Mouse (Mus musculus): Measurements from ENCODE around the gene Agrp. TPM values are rescaled to one million over a fixed set of nuclear protein-coding genes. Genes with fewer than 3 reads are reported as not detected.
A peak's percentile ranks its signal among the peaks of the same experiment; 100 is the strongest.

Agrp gene
- total RNA-seq, 2 experiments from 2014 or later = not detected

GRCm38 (mm10) chr8:105522890-105523289 is 114.3 kb downstream of the Agrp start:
- ATAC-seq (replicated peaks; ENCODE audit: poor library complexity, severe bottlenecking) = no peak

GRCm38 (mm10) chr8:105521995-105522769 is 115.0 kb downstream of the Agrp start:
- ATAC-seq (replicated peaks; ENCODE audit: poor library complexity, severe bottlenecking) = no peak

GRCm38 (mm10) chr8:105521061-105521460 is 116.1 kb downstream of the Agrp start:
- ATAC-seq (replicated peaks; ENCODE audit: poor library complexity, severe bottlenecking) = no peak

GRCm38 (mm10) chr8:105520521-105520920 is 116.7 kb downstream of the Agrp start:
- no peak for ATAC-seq (replicated peaks; ENCODE audit: poor library complexity, severe bottlenecking)

GRCm38 (mm10) chr8:105519591-105519990 is 117.6 kb downstream of the Agrp start:
- no peak for ATAC-seq (replicated peaks; ENCODE audit: poor library complexity, severe bottlenecking)

- ATAC-seq (replicated peaks; ENCODE audit: poor library complexity, severe bottlenecking) = peak; percentile 40
Measured at GRCm38 (mm10) chr8:105518436-105519313, 118.5 kb downstream of the Agrp start, which contains the start of gene Hsd11b2. TSS of gene Hsd11b2 (plus strand) at chr8:105518755.

GRCm38 (mm10) chr8:105517346-105517745 is 119.8 kb downstream of the Agrp start:
- no peak for ATAC-seq (replicated peaks; ENCODE audit: poor library complexity, severe bottlenecking)

Other genes with a start within 250 kb of the Agrp start
- not detected in 2 replicates for gene Kctd19, start 223.9 kb downstream of the Agrp start, total RNA-seq (2014; fragmentation: Nextera tagmentation)
- not detected in 2 replicates for gene Kctd19, start 223.9 kb downstream of the Agrp start, total RNA-seq (2017)
- 0.36 TPM in 1 of 2 replicates, not detected in the other for gene Lrrc36, start 223.8 kb downstream of the Agrp start, total RNA-seq (2014; fragmentation: Nextera tagmentation)
- gene Lrrc36, start 223.8 kb downstream of the Agrp start, total RNA-seq (2017) = not detected in 2 replicates
- not detected in 2 replicates for gene Tppp3, start 165.9 kb downstream of the Agrp start, total RNA-seq (2014; fragmentation: Nextera tagmentation)
- not detected in 2 replicates for gene Tppp3, start 165.9 kb downstream of the Agrp start, total RNA-seq (2017)
- 1.8 and 10.4 TPM in 2 replicates for gene Zdhhc1, start 140.5 kb downstream of the Agrp start, total RNA-seq (2014; fragmentation: Nextera tagmentation)
- 3.6 and 4.6 TPM in 2 replicates for gene Zdhhc1, start 140.5 kb downstream of the Agrp start, total RNA-seq (2017)
- not detected in 2 replicates for gene Hsd11b2, start 118.6 kb downstream of the Agrp start, total RNA-seq (2014; fragmentation: Nextera tagmentation)
- gene Hsd11b2, start 118.6 kb downstream of the Agrp start, total RNA-seq (2017) = not detected in 2 replicates
- 112 and 132 TPM in 2 replicates for gene Atp6v0d1, start 71.3 kb downstream of the Agrp start, total RNA-seq (2014; fragmentation: Nextera tagmentation)
- gene Atp6v0d1, start 71.3 kb downstream of the Agrp start, total RNA-seq (2017) = 47.1 and 47.3 TPM in 2 replicates
- 55.3 and 92.8 TPM in 2 replicates for gene Ripor1, start 32.1 kb downstream of the Agrp start, total RNA-seq (2014; fragmentation: Nextera tagmentation)
- gene Ripor1, start 32.1 kb downstream of the Agrp start, total RNA-seq (2017) = 5.4 and 10.1 TPM in 2 replicates
- gene Ctcf, start 825 bp downstream of the Agrp start, total RNA-seq (2014; fragmentation: Nextera tagmentation) = 104 and 105 TPM in 2 replicates
- 84.1 and 107 TPM in 2 replicates for gene Ctcf, start 825 bp downstream of the Agrp start, total RNA-seq (2017)
- 3.4 and 6.3 TPM in 2 replicates for gene Carmil2, start 48.9 kb upstream of the Agrp start, total RNA-seq (2014; fragmentation: Nextera tagmentation)
- gene Carmil2, start 48.9 kb upstream of the Agrp start, total RNA-seq (2017) = 0.86 and 2.1 TPM in 2 replicates
- 52.2 and 56.5 TPM in 2 replicates for gene Acd, start 63.7 kb upstream of the Agrp start, total RNA-seq (2014; fragmentation: Nextera tagmentation)
- gene Acd, start 63.7 kb upstream of the Agrp start, total RNA-seq (2017) = 22.4 and 33.3 TPM in 2 replicates
- gene Pard6a, start 63.8 kb upstream of the Agrp start, total RNA-seq (2014; fragmentation: Nextera tagmentation) = 7.0 and 13.9 TPM in 2 replicates
- gene Pard6a, start 63.8 kb upstream of the Agrp start, total RNA-seq (2017) = 5.9 and 13.3 TPM in 2 replicates
- gene 4933405L10Rik, start 70.3 kb upstream of the Agrp start, total RNA-seq (2014; fragmentation: Nextera tagmentation) = not detected in 2 replicates
- not detected in 2 replicates for gene 4933405L10Rik, start 70.3 kb upstream of the Agrp start, total RNA-seq (2017)
- gene Enkd1, start 70.8 kb upstream of the Agrp start, total RNA-seq (2014; fragmentation: Nextera tagmentation) = 20.0 and 35.2 TPM in 2 replicates
- gene Enkd1, start 70.8 kb upstream of the Agrp start, total RNA-seq (2017) = 14.5 and 16.2 TPM in 2 replicates
- 1.7 TPM in 1 of 2 replicates, not detected in the other for gene Gfod2, start 121.3 kb upstream of the Agrp start, total RNA-seq (2014; fragmentation: Nextera tagmentation)
- gene Gfod2, start 121.3 kb upstream of the Agrp start, total RNA-seq (2017) = 3.4 and 4.6 TPM in 2 replicates
- gene Ranbp10, start 190.0 kb upstream of the Agrp start, total RNA-seq (2014; fragmentation: Nextera tagmentation) = 12.9 and 16.7 TPM in 2 replicates
- 7.2 and 8.3 TPM in 2 replicates for gene Ranbp10, start 190.0 kb upstream of the Agrp start, total RNA-seq (2017)
- not detected in 2 replicates for gene Tsnaxip1, start 190.3 kb upstream of the Agrp start, total RNA-seq (2014; fragmentation: Nextera tagmentation)
- gene Tsnaxip1, start 190.3 kb upstream of the Agrp start, total RNA-seq (2017) = not detected in 2 replicates
- gene Cenpt, start 215.9 kb upstream of the Agrp start, total RNA-seq (2014; fragmentation: Nextera tagmentation) = 21.4 and 22.0 TPM in 2 replicates
- 9.9 and 10.0 TPM in 2 replicates for gene Cenpt, start 215.9 kb upstream of the Agrp start, total RNA-seq (2017)
- 20.4 and 30.1 TPM in 2 replicates for gene Thap11, start 217.7 kb upstream of the Agrp start, total RNA-seq (2014; fragmentation: Nextera tagmentation)
- gene Thap11, start 217.7 kb upstream of the Agrp start, total RNA-seq (2017) = 29.9 and 36.8 TPM in 2 replicates
- 158 and 185 TPM in 2 replicates for gene Nutf2, start 223.2 kb upstream of the Agrp start, total RNA-seq (2014; fragmentation: Nextera tagmentation)
- 59.3 and 120 TPM in 2 replicates for gene Nutf2, start 223.2 kb upstream of the Agrp start, total RNA-seq (2017)
- 26.7 and 29.3 TPM in 2 replicates for gene Edc4, start 243.5 kb upstream of the Agrp start, total RNA-seq (2014; fragmentation: Nextera tagmentation)
- 26.4 and 42.3 TPM in 2 replicates for gene Edc4, start 243.5 kb upstream of the Agrp start, total RNA-seq (2017)

All from granulocyte monocyte progenitor cell, adult 5-6 weeks (primary cell).